Mouse (Mus musculus) brown adipose tissue, adult 24 weeks (tissue): ENCODE results near the gene Cdc25b. TPM values are rescaled to one million over a fixed set of nuclear protein-coding genes. Genes with fewer than 3 reads are reported as not detected.
"Not testable (repeated sequence)": the region's sequence is repeated elsewhere in the genome, so short reads cannot be mapped to it uniquely, and the experiment has no call there.

Experiments used
- H3K27ac ChIP-seq: fragments of 200-500 bp; replicated peaks from 2 replicates; pipeline ENCODE4 v1.5.1; 2012; ENCODE audit warnings: low read depth, mild to moderate bottlenecking, low read length
- H3K4me1 ChIP-seq: fragments of 200-500 bp; 2 replicates; pipeline ENCODE4 v1.6.1; 2012; ENCODE audit warnings: low read length, mixed read lengths; ENCODE audit not compliant: control insufficient read depth, insufficient read depth, insufficient read length
- H3K4me3 ChIP-seq: fragments of 200-500 bp; 2 replicates; pipeline ENCODE4 v1.5.1; 2012; ENCODE audit warnings: low read depth, mild to moderate bottlenecking, low read length, moderate library complexity; ENCODE audit not compliant: insufficient read depth
- polyA plus RNA-seq: library from polyadenylated mRNA; stranded (reverse); fragments of >200 nt; gene quantifications from 2 replicates; pipeline ENCODE4 v1.2.4, GENCODE M21; 2012; ENCODE audit not compliant: missing spikeins, insufficient read depth, insufficient read length

The Cdc25b gene
- polyA plus RNA-seq, 1 experiment = 2.5 TPM

DNA sequence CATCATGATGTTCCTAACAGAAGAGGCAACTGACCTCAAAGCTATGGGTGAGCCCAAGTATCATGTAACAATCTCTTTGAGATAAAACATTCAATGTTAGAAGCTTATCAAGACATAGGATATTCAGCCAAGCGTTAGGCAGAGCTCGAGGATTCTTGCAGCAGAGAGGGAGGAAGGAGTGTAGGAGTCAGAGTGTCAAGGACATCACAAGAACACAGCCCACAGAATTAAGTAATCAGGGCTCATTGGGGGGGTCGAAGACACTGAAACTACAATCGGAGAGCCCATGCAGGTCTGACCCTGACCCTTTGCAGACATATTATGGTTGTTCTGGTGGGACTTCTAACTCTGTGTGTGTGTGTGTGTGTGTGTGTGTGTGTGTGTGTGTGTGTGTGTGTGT is 33.3 kb downstream of the Cdc25b start:
- H3K4me1 ChIP-seq = peaks cover 8% of the 10 kb centered on the region
- no peak overlapping the region for H3K27ac ChIP-seq
- H3K4me3 ChIP-seq = no peak overlapping the region

GRCm38 (mm10) chr2:131221853-131222515 is 35.2 kb downstream of the Cdc25b start:
- Histone ChIP-seq H3K27ac (no peak overlapping the region), H3K4me3 (no peak overlapping the region), H3K4me1 (no peaks in the 10 kb centered on the region; the same call in 1 of the 2 replicates)

- Histone ChIP-seq H3K4me3 (no peak overlapping the region), H3K27ac (no peak overlapping the region), H3K4me1 (no peaks in the 10 kb centered on the region; the same call in 1 of the 2 replicates)
Measured at GRCm38 (mm10) chr2:131222562-131222961, 35.8 kb downstream of the Cdc25b start.

DNA sequence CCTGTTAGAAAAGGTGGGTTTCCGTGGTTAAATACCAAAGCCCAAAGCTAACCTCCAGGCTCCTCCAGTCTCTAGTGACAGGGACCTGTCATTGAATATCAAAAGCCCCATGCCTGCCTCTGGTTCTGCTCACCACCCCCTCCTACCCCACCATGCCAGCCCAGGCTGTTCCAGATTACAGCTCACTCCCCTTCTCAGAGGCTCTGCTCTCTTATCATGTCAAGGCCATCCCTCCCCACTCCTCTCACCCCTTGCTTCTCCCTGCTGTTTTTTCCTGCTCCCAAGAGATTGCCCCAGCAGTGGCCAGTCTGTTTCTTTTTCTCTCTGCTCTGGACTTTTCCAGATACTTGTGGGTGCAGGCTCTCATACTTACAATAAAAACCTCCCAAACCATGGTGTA is 36.8 kb downstream of the Cdc25b start:
- no peak overlapping the region for H3K27ac ChIP-seq

DNA sequence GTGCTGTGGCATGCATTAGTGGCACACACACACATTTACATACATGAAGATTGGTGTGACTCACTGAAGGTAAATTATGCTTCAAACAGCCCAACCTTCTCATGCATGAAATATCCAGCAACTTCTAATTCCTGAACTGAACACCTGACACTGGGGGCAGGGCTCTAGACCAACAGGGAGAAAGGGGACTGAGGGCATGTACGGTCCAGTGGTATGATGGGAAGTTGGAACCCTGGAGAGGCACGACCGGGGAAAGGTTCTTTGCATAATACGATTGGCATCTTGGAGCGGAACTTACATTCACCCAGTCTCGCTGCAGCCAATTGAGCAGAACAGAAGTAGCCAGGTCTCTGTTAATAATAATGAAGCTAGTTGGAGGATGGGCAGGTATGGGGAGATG is 38.4 kb downstream of the Cdc25b start:
- no peak overlapping the region for H3K27ac ChIP-seq
- no peaks in the 10 kb centered on the region; the same call in 1 of the 2 replicates for H3K4me1 ChIP-seq
- H3K4me3 ChIP-seq = no peak overlapping the region

More for the DNA sequence above, 36.8 kb downstream of the Cdc25b start:
- Histone ChIP-seq H3K4me3 (no peak overlapping the region), H3K4me1 (no peaks in the 10 kb centered on the region; the same call in 1 of the 2 replicates)

- not testable (repeated sequence) for H3K27ac ChIP-seq, H3K4me1 ChIP-seq, H3K4me3 ChIP-seq
Measured at GRCm38 (mm10) chr2:131226669-131227068, 39.9 kb downstream of the Cdc25b start.

- Histone ChIP-seq H3K4me3 (no peak overlapping the region), H3K4me1 (no peaks in the 10 kb centered on the region; the same call in 1 of the 2 replicates), H3K27ac (no peak overlapping the region)
Measured at GRCm38 (mm10) chr2:131227243-131227642, 40.5 kb downstream of the Cdc25b start.

DNA sequence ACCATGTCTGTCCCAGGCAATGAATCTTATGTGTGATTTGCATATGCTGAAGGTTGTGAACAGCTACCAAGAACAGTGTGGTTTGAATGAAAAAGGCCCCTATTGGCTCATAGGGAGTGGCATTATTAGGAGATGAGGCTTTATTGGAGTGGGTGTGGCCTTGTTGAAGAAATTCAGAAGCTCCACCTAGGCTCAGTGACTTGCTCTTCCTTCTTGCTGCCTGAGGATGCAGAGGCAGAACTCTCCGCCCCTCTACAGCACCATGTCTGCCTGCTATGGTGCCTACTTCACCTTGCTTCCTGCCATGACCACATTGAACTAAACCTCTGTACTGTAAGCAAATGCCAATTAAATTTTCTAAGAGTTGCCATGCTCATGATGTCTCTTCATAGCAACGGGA is 45.8 kb downstream of the Cdc25b start:
- peaks cover 8% of the 10 kb centered on the region for H3K4me1 ChIP-seq
- H3K4me3 ChIP-seq = no peak overlapping the region
- H3K27ac ChIP-seq = no peak overlapping the region

- Histone ChIP-seq H3K27ac (peak within 1 kb of the TSS; percentile 62), H3K4me3 (peak within 1 kb of the TSS; percentile 79), H3K4me1 (peaks cover 8% of the 10 kb centered on the region)
Measured at GRCm38 (mm10) chr2:131233307-131234126, 46.8 kb downstream of the Cdc25b start, which contains the start of gene Mavs. TSS of gene Mavs (plus strand) at chr2:131234063.

DNA sequence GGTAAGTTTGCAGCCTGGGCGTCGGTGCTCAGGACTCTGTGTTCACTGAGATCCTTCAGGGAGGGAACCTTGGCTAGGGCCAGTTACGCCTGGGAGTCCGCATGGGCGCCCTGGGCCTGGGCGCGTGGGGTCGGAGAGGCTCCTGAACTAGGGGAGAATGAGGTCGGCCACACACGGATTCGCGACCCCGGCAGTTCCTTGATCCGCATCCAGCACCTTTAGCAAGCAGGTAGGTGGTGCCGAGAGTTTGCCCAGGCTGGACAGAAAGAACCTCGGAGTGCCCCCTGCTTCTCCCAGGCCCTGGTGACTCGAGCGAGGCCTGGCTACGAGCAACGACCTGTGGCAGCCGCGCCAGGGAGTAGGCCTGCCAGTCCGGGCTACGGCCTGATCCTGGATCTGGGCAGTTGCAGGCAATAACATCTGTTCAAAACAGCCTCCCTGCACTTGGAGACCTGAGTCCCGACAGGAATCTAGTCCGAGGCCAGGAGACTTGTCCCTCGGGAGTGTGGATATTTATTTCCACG is 47.4 kb downstream of the Cdc25b start:
- Histone ChIP-seq H3K4me1 (peaks cover 8% of the 10 kb centered on the region), H3K27ac (peak overlapping the region; percentile 62), H3K4me3 (peak overlapping the region; percentile 79)

DNA sequence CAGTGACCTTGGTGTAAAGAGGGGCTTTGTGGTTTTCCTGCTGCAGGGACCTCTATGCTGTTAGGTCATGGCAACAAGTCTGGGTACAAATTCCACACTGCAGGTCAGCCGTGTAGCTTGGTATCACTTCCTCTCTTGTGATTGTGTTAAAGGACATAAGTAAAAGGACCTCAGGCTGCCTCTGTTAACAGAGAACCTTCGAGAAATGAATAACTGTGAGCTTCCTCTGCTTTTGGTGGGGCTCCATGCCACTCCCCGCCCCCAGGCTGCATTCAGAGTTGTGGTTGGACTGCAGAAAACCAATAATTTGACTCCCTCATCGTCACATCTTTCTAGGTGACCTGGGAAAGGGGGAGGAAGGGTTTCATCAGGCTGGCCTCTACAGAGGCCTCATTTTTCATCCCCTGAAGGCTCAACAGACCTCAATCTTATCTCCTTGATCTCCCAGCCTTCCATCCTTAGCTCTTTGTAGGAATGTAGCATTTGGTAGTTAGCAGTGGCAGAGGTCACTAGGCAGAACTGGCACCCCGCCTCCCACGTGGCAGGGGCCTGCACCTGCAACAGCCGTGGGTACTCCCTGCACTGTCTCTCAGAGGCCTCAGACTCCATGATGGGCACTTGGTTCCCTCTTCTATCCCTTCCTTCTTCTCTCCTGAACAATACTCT is 48.4 kb downstream of the Cdc25b start:
- peak overlapping the region; percentile 62 for H3K27ac ChIP-seq
- peak overlapping the region; percentile 79 for H3K4me3 ChIP-seq
- H3K4me1 ChIP-seq = peaks cover 8% of the 10 kb centered on the region

DNA sequence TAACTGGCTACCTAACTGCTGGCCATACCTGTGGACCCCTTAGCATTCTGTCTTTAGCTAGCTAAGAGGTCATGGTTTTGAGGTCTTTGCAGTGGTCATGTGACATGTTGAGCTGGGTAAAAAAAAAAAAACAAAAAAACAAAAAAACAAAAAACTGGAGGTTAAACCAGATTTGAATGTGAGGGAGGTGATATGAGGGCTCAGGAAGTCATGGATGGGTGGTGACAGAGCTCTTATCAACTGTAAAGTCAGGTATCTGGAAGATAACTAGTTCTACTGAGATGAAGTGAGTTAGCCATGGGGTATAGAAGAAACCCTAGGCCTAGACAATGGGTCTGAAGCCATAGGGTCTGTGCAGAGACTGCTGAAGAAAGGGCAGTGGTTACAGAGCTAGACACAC is 55.4 kb downstream of the Cdc25b start:
- no peaks in the 10 kb centered on the region for H3K4me1 ChIP-seq
- H3K4me3 ChIP-seq = no peak overlapping the region
- no peak overlapping the region for H3K27ac ChIP-seq

- Histone ChIP-seq H3K27ac (no peak overlapping the region), H3K4me1 (no peaks in the 10 kb centered on the region), H3K4me3 (no peak overlapping the region)
Measured at GRCm38 (mm10) chr2:131242929-131243328, 56.2 kb downstream of the Cdc25b start.
